Mouse (Mus musculus): ENCODE measurements around the gene Mtrex.

The Mtrex gene

GRCm38 (mm10) chr13:112825479-112825878, 101.7 kb downstream of the Mtrex start:
- DNase-seq (ENCODE audit: low read depth, low spot score): no peak

DNA sequence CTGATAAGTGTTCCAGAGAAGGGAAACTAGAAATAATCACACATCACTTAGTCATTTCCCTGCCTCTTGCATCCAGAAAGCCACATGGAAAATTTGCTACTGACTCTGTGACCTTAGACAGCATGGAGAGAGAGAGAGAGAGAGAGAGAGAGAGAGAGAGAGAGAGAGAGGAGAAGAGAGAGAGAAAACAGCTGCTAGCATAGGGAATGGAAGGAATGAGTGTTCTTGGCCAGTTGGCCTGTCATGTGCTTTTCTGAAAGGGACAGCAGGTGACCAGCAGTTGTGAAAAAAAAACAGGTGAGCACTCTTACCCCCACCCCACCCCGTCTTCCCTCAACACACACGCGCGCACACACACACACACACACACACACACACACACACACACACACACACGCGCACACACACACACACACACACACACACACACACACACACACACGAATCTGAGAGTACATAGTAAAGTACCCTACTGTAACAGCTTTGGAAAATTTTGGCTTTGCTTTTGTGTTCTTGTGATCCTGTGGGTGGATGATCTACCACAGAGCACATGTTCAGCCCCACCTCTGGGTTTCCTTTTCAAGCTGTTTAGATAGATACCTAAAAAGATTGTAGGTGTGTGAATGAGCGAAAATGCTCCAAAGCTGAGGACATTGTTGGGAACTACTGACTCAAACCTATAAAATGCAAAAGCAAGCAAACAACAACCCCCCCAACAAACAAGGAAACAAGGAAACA, 103.1 kb downstream of the Mtrex start:
- no peak for DNase-seq (ENCODE audit: low read depth, low spot score)

- no peak for DNase-seq (ENCODE audit: low read depth, low spot score)
These were observed 103.8 kb downstream of the Mtrex start for GRCm38 (mm10) chr13:112823236-112823910.

- DNase-seq (ENCODE audit: low read depth, low spot score): no peak
These were observed 104.8 kb downstream of the Mtrex start for GRCm38 (mm10) chr13:112822413-112822812.

DNA sequence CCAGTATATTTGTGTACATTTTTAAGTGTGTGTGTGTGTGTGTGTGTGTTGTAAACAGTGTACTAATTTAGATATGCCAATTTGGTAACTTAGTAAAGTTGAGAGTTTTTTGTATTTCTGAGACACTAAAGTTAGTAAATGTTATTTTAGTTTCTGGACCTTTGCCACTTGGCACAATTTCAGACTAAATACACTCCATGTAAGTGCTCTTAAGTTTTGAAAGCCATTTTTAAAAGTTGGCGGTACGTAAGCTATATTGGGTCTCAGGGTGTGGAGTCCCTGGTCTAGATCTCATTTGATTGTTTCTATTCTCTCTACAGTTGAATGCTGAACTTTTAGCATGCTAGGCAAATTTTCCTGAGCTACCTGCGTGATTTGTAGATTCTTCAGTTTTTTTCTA, 109.1 kb downstream of the Mtrex start:
- DNase-seq (ENCODE audit: low read depth, low spot score): no peak

Measured in forelimb bud, embryonic 11.5 days (tissue).